Mouse (Mus musculus): ENCODE measurements around the gene Slc16a8.

Gene Slc16a8

GRCm38 (mm10) chr15:79216191-79216590, 38.4 kb downstream of the Slc16a8 start:
- DNase-seq (ENCODE audit: low spot score in 2 of 2), result no peak

GRCm38 (mm10) chr15:79213591-79213990, 41.0 kb downstream of the Slc16a8 start:
- DNase-seq (ENCODE audit: low spot score in 2 of 2), result peak in 1 of 2 experiments; percentile 57

- peak in 1 of 2 experiments; percentile 56 for DNase-seq (ENCODE audit: low spot score in 2 of 2)
Measured at GRCm38 (mm10) chr15:79212750-79213446, 41.7 kb downstream of the Slc16a8 start.

- peak in 1 of 2 experiments; percentile 54 for DNase-seq (ENCODE audit: low spot score in 2 of 2)
Measured at GRCm38 (mm10) chr15:79210357-79210756, 44.2 kb downstream of the Slc16a8 start.

- DNase-seq (ENCODE audit: low spot score in 2 of 2), result peak in 1 of 2 experiments; percentile 56
Measured at GRCm38 (mm10) chr15:79208758-79209439, 45.7 kb downstream of the Slc16a8 start.

- no peak for DNase-seq (ENCODE audit: low spot score in 2 of 2)
Measured at GRCm38 (mm10) chr15:79208211-79208610, 46.4 kb downstream of the Slc16a8 start.

- no peak for DNase-seq (ENCODE audit: low spot score in 2 of 2)
Measured at GRCm38 (mm10) chr15:79202575-79202974, 52.0 kb downstream of the Slc16a8 start.

- no peak for DNase-seq (ENCODE audit: low spot score in 2 of 2)
Measured at GRCm38 (mm10) chr15:79201491-79202150, 52.9 kb downstream of the Slc16a8 start.

Measured in urinary bladder, postnatal 4 days (tissue).